ENCODE assay signal across 25 mouse cellular contexts in genomic region chr5:66413402-66413801, GRCm38 (mm10).
DNase-seq lines count a peak whose midpoint lies in the region; ATAC-seq and TF ChIP-seq lines count a peak whose summit lies in the region.
"Had no signal": no experiment of that assay in that cellular context is flagged by ENCODE, and none has a peak within 500 bp of the region (broad histone marks: within the 10 kb centered on the region; RNA-seq: fewer than 3 reads in every experiment).

No protein-coding gene starts in this region.

- no peak overlapping the region for H3K9ac ChIP-seq in forebrain, embryonic 15.5 days (replicated peaks)
- H3K9ac ChIP-seq in midbrain, postnatal 0 days (replicated peaks; ENCODE audit: low read length, poor library complexity, severe bottlenecking): no peak overlapping the region
- H3K9ac ChIP-seq: embryonic facial prominence, embryonic 12.5 days; limb, embryonic 12.5 days; liver, postnatal 0 days had no signal

- H3K9me3 ChIP-seq in forebrain, embryonic 15.5 days: no peaks in the 10 kb centered on the region
- H3K9me3 ChIP-seq in midbrain, postnatal 0 days (ENCODE audit: low read length): no peaks in the 10 kb centered on the region
- H3K9me3 ChIP-seq: embryonic facial prominence, embryonic 12.5 days; limb, embryonic 12.5 days had no signal

- peak; percentile 48 for ATAC-seq in frontal cortex, adult (ENCODE audit: low TSS enrichment)
- no peak for ATAC-seq in forebrain, embryonic 15.5 days (replicated peaks)
- ATAC-seq in midbrain, postnatal 0 days (ENCODE audit: low FRiP score): no peak
- ATAC-seq: liver, postnatal 0 days; lung, postnatal 0 days had no signal

- no peak overlapping the region for H3K4me3 ChIP-seq in left cerebral cortex, adult 2 months
- no peak overlapping the region for H3K4me3 ChIP-seq in forebrain, embryonic 15.5 days
- H3K4me3 ChIP-seq in midbrain, postnatal 0 days (ENCODE audit: low read depth, low read length): no peak overlapping the region
- H3K4me3 ChIP-seq: embryonic facial prominence, embryonic 12.5 days; erythroblast, embryonic 14.5 days; heart, adult 2 months; limb, embryonic 12.5 days; myocyte had no signal

- no peak for DNase-seq in frontal cortex, postnatal 10 days (ENCODE audit: low spot score in 2 of 2)
- no peak for DNase-seq in left cerebral cortex, adult 2 months (ENCODE audit: extremely low spot score in 1 of 2, low spot score in 2 of 2)
- no peak for DNase-seq in left cerebral cortex, postnatal 10 days (ENCODE audit: extremely low spot score in 1 of 2, low spot score in 2 of 2)
- no peak for DNase-seq in midbrain, postnatal 0 days (ENCODE audit: low spot score)
- DNase-seq in right cerebral cortex, postnatal 4 days: no peak
- DNase-seq in spleen, postnatal 36 days (ENCODE audit: low spot score in 2 of 2): no peak
- DNase-seq: adrenal gland, postnatal 25 days; cerebellum, adult 11-12 months; cerebellum, postnatal 14 days; gastrocnemius, postnatal 10 days; heart, adult 2 months; kidney, adult 11 months; kidney, postnatal 4 days; liver, postnatal 0 days; right cerebral cortex, postnatal 14 days; spleen, adult 18-20 months had no signal

- TF ChIP-seq CTCF in left cerebral cortex, adult 2 months (IDR thresholded peaks at IDR 0.05): no peak
- no peak for TF ChIP-seq CTCF in midbrain, postnatal 0 days (IDR thresholded peaks at IDR 0.05)

- no peaks in the 10 kb centered on the region for H3K27me3 ChIP-seq in forebrain, embryonic 15.5 days
- no peaks in the 10 kb centered on the region for H3K27me3 ChIP-seq in midbrain, postnatal 0 days (ENCODE audit: insufficient read depth, low read length)
- H3K27me3 ChIP-seq: embryonic facial prominence, embryonic 12.5 days; limb, embryonic 12.5 days had no signal

- no peaks in the 10 kb centered on the region for H3K36me3 ChIP-seq in forebrain, embryonic 15.5 days
- H3K36me3 ChIP-seq in midbrain, postnatal 0 days (ENCODE audit: insufficient read depth, low read length): no peaks in the 10 kb centered on the region
- H3K36me3 ChIP-seq: embryonic facial prominence, embryonic 12.5 days; limb, embryonic 12.5 days had no signal

- WGBS in forebrain, embryonic 15.5 days: 44% methylated on average over 5 of the region's 5 CpGs
- 41% methylated on average over 5 of the region's 5 CpGs for WGBS in midbrain, postnatal 0 days

- peak overlapping the region; percentile 78 for H3K27ac ChIP-seq in left cerebral cortex, adult 2 months
- H3K27ac ChIP-seq in forebrain, embryonic 15.5 days (replicated peaks): peak overlapping the region; percentile 51
- peak overlapping the region; percentile 55; the same call in 1 of the 2 replicates for H3K27ac ChIP-seq in midbrain, postnatal 0 days (ENCODE audit: low read depth, low read length)
- H3K27ac ChIP-seq: embryonic facial prominence, embryonic 12.5 days; heart, adult 2 months; limb, embryonic 12.5 days; macrophage had no signal

- no peak overlapping the region for H3K4me2 ChIP-seq in forebrain, embryonic 15.5 days (replicated peaks)
- no peak overlapping the region for H3K4me2 ChIP-seq in midbrain, postnatal 0 days (ENCODE audit: low read depth, low read length, poor library complexity, severe bottlenecking)
- H3K4me2 ChIP-seq: embryonic facial prominence, embryonic 12.5 days; limb, embryonic 12.5 days; liver, embryonic 11.5 days had no signal

- peaks cover 18% of the 10 kb centered on the region for H3K4me1 ChIP-seq in forebrain, embryonic 15.5 days
- peaks cover 15% of the 10 kb centered on the region for H3K4me1 ChIP-seq in midbrain, postnatal 0 days (ENCODE audit: insufficient read depth, low read length)

- intact Hi-C loops in left cerebral cortex, adult 2 months (cut with DNase I): no loop called here
- intact Hi-C loops in left cerebral cortex, postnatal 10 days (cut with DNase I): no loop called here
